Mouse (Mus musculus): ENCODE results near the gene Kcnj11. TPM values are rescaled to one million over a fixed set of nuclear protein-coding genes. Genes with fewer than 3 reads are reported as not detected.

The Kcnj11 gene
- total and polyA plus RNA-seq, 3 experiments = not detected

GRCm38 (mm10) chr7:46146675-46147308, 46.2 kb upstream of the Kcnj11 start:
- H3K4me1 ChIP-seq (ENCODE audit: control insufficient read depth in 1 of 2, insufficient read depth in 2 of 2, low read length in 2 of 2) = no peaks in the 10 kb centered on the region
- H3K9me3 ChIP-seq (replicated peaks; ENCODE audit: insufficient read depth, low read length) = no peaks in the 10 kb centered on the region
- TF ChIP-seq CHD2 (IDR thresholded peaks at IDR 0.05; ENCODE audit: low read length) (no peak), RAD21 (IDR thresholded peaks at IDR 0.05; ENCODE audit: low read depth, low read length) (no peak), MAZ (IDR thresholded peaks at IDR 0.05; ENCODE audit: low read depth, low read length) (no peak), USF2 (IDR thresholded peaks at IDR 0.05; ENCODE audit: borderline replicate concordance in 1 of 2, insufficient read depth in 1 of 2, low read depth in 1 of 2, low read length in 2 of 2) (no peak), ZMIZ1 (IDR thresholded peaks at IDR 0.05; ENCODE audit: low read depth, low read length) (no peak), BHLHE40 (IDR thresholded peaks at IDR 0.05; ENCODE audit: borderline replicate concordance, low read depth, low read length) (no peak), MYB (IDR thresholded peaks at IDR 0.05; ENCODE audit: low read depth, low read length) (no peak), CTCF (IDR thresholded peaks at IDR 0.05 in 2 of 3, conservative IDR thresholded peaks at IDR 0.05 in 1 of 3; ENCODE audit: control insufficient read depth in 1 of 3, insufficient read depth in 1 of 3, low read depth in 2 of 3, low read length in 3 of 3, poor library complexity in 1 of 3, severe bottlenecking in 1 of 3) (no peak), ETS1 (IDR thresholded peaks at IDR 0.05; ENCODE audit: low read depth, low read length) (no peak), TAL1 (IDR thresholded peaks at IDR 0.05; ENCODE audit: low read length) (no peak), KAT2A (conservative IDR thresholded peaks at IDR 0.05; ENCODE audit: low read depth, low read length) (no peak), POLR2AphosphoS5 (IDR thresholded peaks at IDR 0.05; ENCODE audit: borderline replicate concordance, low read depth, low read length) (no peak), USF1 (IDR thresholded peaks at IDR 0.05; ENCODE audit: low read depth, low read length) (no peak), EP300 (IDR thresholded peaks at IDR 0.05; ENCODE audit: low read depth in 1 of 2, low read length in 2 of 2) (no peak), ZKSCAN1 (IDR thresholded peaks at IDR 0.05; ENCODE audit: low read depth, low read length) (no peak), SMC3 (IDR thresholded peaks at IDR 0.05; ENCODE audit: low read depth, low read length) (no peak), GABPA (IDR thresholded peaks at IDR 0.05; ENCODE audit: low read depth, low read length) (no peak), NRF1 (IDR thresholded peaks at IDR 0.05; ENCODE audit: insufficient read depth, low read depth, low read length, poor library complexity, severe bottlenecking) (no peak), SIN3A (IDR thresholded peaks at IDR 0.05; ENCODE audit: low read length) (no peak), MAFK (IDR thresholded peaks at IDR 0.05; ENCODE audit: borderline replicate concordance, low read depth, low read length) (no peak)
- H3K79me2 ChIP-seq (ENCODE audit: control insufficient read depth, insufficient read depth, low read length, poor library complexity) = no peaks in the 10 kb centered on the region
- H3K9ac ChIP-seq (ENCODE audit: control insufficient read depth, low read depth, low read length, poor library complexity, severe bottlenecking) = no peak overlapping the region
- DNase-seq (ENCODE audit: low read depth, low spot score) = no peak
- no peaks in the 10 kb centered on the region for H3K36me3 ChIP-seq (ENCODE audit: control insufficient read depth in 1 of 2, insufficient read depth in 2 of 2, low read length in 2 of 2)
- H3K4me3 ChIP-seq (ENCODE audit: control insufficient read depth in 1 of 2, insufficient read depth in 1 of 2, low read depth in 2 of 2, low read length in 2 of 2) = no peak overlapping the region
- no peaks in the 10 kb centered on the region for H3K27me3 ChIP-seq (ENCODE audit: control insufficient read depth in 1 of 2, insufficient read depth in 2 of 2, low read length in 2 of 2)
- H3K27ac ChIP-seq (ENCODE audit: control insufficient read depth, low read depth, low read length) = no peak overlapping the region

- Histone ChIP-seq H3K79me2 (ENCODE audit: control insufficient read depth, insufficient read depth, low read length, poor library complexity) (no peaks in the 10 kb centered on the region), H3K27me3 (ENCODE audit: control insufficient read depth in 1 of 2, insufficient read depth in 2 of 2, low read length in 2 of 2) (no peaks in the 10 kb centered on the region), H3K4me3 (ENCODE audit: control insufficient read depth in 1 of 2, insufficient read depth in 1 of 2, low read depth in 2 of 2, low read length in 2 of 2) (no peak overlapping the region), H3K4me1 (ENCODE audit: control insufficient read depth in 1 of 2, insufficient read depth in 2 of 2, low read length in 2 of 2) (no peaks in the 10 kb centered on the region), H3K9ac (ENCODE audit: control insufficient read depth, low read depth, low read length, poor library complexity, severe bottlenecking) (no peak overlapping the region), H3K9me3 (replicated peaks; ENCODE audit: insufficient read depth, low read length) (no peaks in the 10 kb centered on the region), H3K36me3 (ENCODE audit: control insufficient read depth in 1 of 2, insufficient read depth in 2 of 2, low read length in 2 of 2) (no peaks in the 10 kb centered on the region), H3K27ac (ENCODE audit: control insufficient read depth, low read depth, low read length) (no peak overlapping the region)
- TF ChIP-seq ZNF384 (IDR thresholded peaks at IDR 0.05; ENCODE audit: low read depth, low read length) (no peak), RCOR1 (IDR thresholded peaks at IDR 0.05; ENCODE audit: low read depth, low read length) (no peak), USF2 (IDR thresholded peaks at IDR 0.05; ENCODE audit: borderline replicate concordance in 1 of 2, insufficient read depth in 1 of 2, low read depth in 1 of 2, low read length in 2 of 2) (no peak), MYB (IDR thresholded peaks at IDR 0.05; ENCODE audit: low read depth, low read length) (no peak), UBTF (IDR thresholded peaks at IDR 0.05; ENCODE audit: borderline replicate concordance, insufficient read depth, low read depth, low read length) (no peak), TCF12 (IDR thresholded peaks at IDR 0.05; ENCODE audit: low read depth, low read length) (no peak), ZC3H11A (IDR thresholded peaks at IDR 0.05; ENCODE audit: low read depth, low read length) (no peak), GABPA (IDR thresholded peaks at IDR 0.05; ENCODE audit: low read depth, low read length) (no peak), POLR2A (IDR thresholded peaks at IDR 0.05; ENCODE audit: control insufficient read depth in 1 of 2, insufficient read depth in 1 of 2, low read depth in 1 of 2, low read length in 2 of 2, poor library complexity in 1 of 2) (no peak), ZMIZ1 (IDR thresholded peaks at IDR 0.05; ENCODE audit: low read depth, low read length) (no peak), HCFC1 (IDR thresholded peaks at IDR 0.05; ENCODE audit: low read depth, low read length) (no peak), ZKSCAN1 (IDR thresholded peaks at IDR 0.05; ENCODE audit: low read depth, low read length) (no peak), MYC (IDR thresholded peaks at IDR 0.05; ENCODE audit: low read depth, low read length) (no peak)
- no peak for DNase-seq (ENCODE audit: low read depth, low spot score)
Observed at GRCm38 (mm10) chr7:46144061-46144460, 43.5 kb upstream of the Kcnj11 start.

Measured in MEL (cell line).